Mouse (Mus musculus) cerebellum, adult 11 months (tissue): ENCODE results near the gene Sdc4.

Experiments
- DNase-seq: peaks from one replicate; pipeline ENCODE4 v3.0.0; 2022

Sdc4 gene

GRCm38 (mm10) chr2:164448921-164449320, 5.2 kb upstream of the Sdc4 start:
- DNase-seq = no peak

GRCm38 (mm10) chr2:164448140-164448539, 4.5 kb upstream of the Sdc4 start:
- DNase-seq = no peak

GRCm38 (mm10) chr2:164446086-164446469, 2.4 kb upstream of the Sdc4 start:
- no peak for DNase-seq

- no peak for DNase-seq
These were observed 1.9 kb upstream of the Sdc4 start for GRCm38 (mm10) chr2:164445399-164446085.

- DNase-seq = no peak
These were observed 1.0 kb upstream of the Sdc4 start for GRCm38 (mm10) chr2:164444701-164445100.

- DNase-seq = no peak
These were observed 643 bp downstream of the Sdc4 start for GRCm38 (mm10) chr2:164443051-164443437.

- no peak for DNase-seq
These were observed 1.2 kb downstream of the Sdc4 start for GRCm38 (mm10) chr2:164442315-164443050.

GRCm38 (mm10) chr2:164441731-164442130, 2.0 kb downstream of the Sdc4 start:
- no peak for DNase-seq

GRCm38 (mm10) chr2:164441155-164441554, 2.5 kb downstream of the Sdc4 start:
- no peak for DNase-seq

- DNase-seq = no peak
These were observed 3.4 kb downstream of the Sdc4 start for GRCm38 (mm10) chr2:164440314-164440713.

- no peak for DNase-seq
These were observed 4.7 kb downstream of the Sdc4 start for GRCm38 (mm10) chr2:164439001-164439421.

- DNase-seq = no peak
These were observed 5.4 kb downstream of the Sdc4 start for GRCm38 (mm10) chr2:164438257-164438656.

GRCm38 (mm10) chr2:164437710-164438109, 6.0 kb downstream of the Sdc4 start:
- no peak for DNase-seq

- DNase-seq = no peak
These were observed 6.7 kb downstream of the Sdc4 start for GRCm38 (mm10) chr2:164436961-164437360.

GRCm38 (mm10) chr2:164436215-164436913, 7.3 kb downstream of the Sdc4 start:
- no peak for DNase-seq

GRCm38 (mm10) chr2:164435216-164436090, 8.2 kb downstream of the Sdc4 start:
- DNase-seq = no peak

- DNase-seq = no peak
These were observed 9.0 kb downstream of the Sdc4 start for GRCm38 (mm10) chr2:164434681-164435080.

GRCm38 (mm10) chr2:164433278-164433895, 10.3 kb downstream of the Sdc4 start:
- DNase-seq = no peak

GRCm38 (mm10) chr2:164432541-164433191, 11.0 kb downstream of the Sdc4 start:
- no peak for DNase-seq

- DNase-seq = no peak
These were observed 11.8 kb downstream of the Sdc4 start for GRCm38 (mm10) chr2:164431676-164432465.

- no peak for DNase-seq
These were observed 13.0 kb downstream of the Sdc4 start for GRCm38 (mm10) chr2:164430697-164431096.
